ENCODE assay signal across 24 mouse cellular contexts in genomic region chr17:49051231-49051630, GRCm38 (mm10).
DNase-seq lines count a peak whose midpoint lies in the region; ATAC-seq and TF ChIP-seq lines count a peak whose summit lies in the region.
"Had no signal": no experiment of that assay in that cellular context is flagged by ENCODE, and none has a peak within 500 bp of the region (broad histone marks: within the 10 kb centered on the region; RNA-seq: fewer than 3 reads in every experiment).

No protein-coding gene starts in this region.

- no peak overlapping the region for H3K4me2 ChIP-seq in lung, embryonic 15.5 days
- H3K4me2 ChIP-seq: embryonic facial prominence, embryonic 15.5 days; heart, embryonic 12.5 days; hindbrain, embryonic 12.5 days; limb, embryonic 15.5 days; liver, embryonic 15.5 days; neural tube, embryonic 13.5 days had no signal

- no peak for TF ChIP-seq POLR2A in lung, adult 2 months (IDR thresholded peaks at IDR 0.05; ENCODE audit: borderline replicate concordance, extremely low read depth, low read depth, low read length)

- no peaks in the 10 kb centered on the region for H3K9me3 ChIP-seq in lung, embryonic 15.5 days
- H3K9me3 ChIP-seq: embryonic facial prominence, embryonic 15.5 days; forebrain, embryonic 10.5 days; hindbrain, embryonic 12.5 days; limb, embryonic 15.5 days; liver, embryonic 15.5 days; neural tube, embryonic 13.5 days had no signal

- no peak overlapping the region for H3K27ac ChIP-seq in lung, embryonic 15.5 days
- H3K27ac ChIP-seq: embryonic facial prominence, embryonic 15.5 days; forebrain, embryonic 10.5 days; gastrocnemius, adult 2 months; hindbrain, embryonic 12.5 days; layer of hippocampus, adult 2 months; limb, embryonic 15.5 days; liver, embryonic 15.5 days; neural tube, embryonic 13.5 days had no signal

- peak; percentile 14 for DNase-seq in adrenal gland, adult 8-10 months
- DNase-seq in adrenal gland, postnatal 4 days (ENCODE audit: low spot score in 2 of 2) = no peak
- DNase-seq in lung, adult 2 months = no peak
- DNase-seq in adrenal gland, postnatal 36 days = peak; percentile 22 to 31
- DNase-seq in kidney, postnatal 4 days = peak; percentile 37 to 51
- no peak for DNase-seq in B cell, adult 2 months
- DNase-seq: cerebellum, adult 11-12 months; cerebellum, postnatal 25 days; gastrocnemius, adult 2 months; heart, postnatal 14 days; layer of hippocampus, postnatal 36 days; midbrain, embryonic 14.5 days; thymus, postnatal 25 days had no signal

- H3K4me1 ChIP-seq in lung, embryonic 15.5 days = no peaks in the 10 kb centered on the region
- H3K4me1 ChIP-seq in lung, adult 2 months (ENCODE audit: control insufficient read depth, insufficient read depth, low read length) = no peaks in the 10 kb centered on the region
- H3K4me1 ChIP-seq: embryonic facial prominence, embryonic 15.5 days; forebrain, embryonic 10.5 days; heart, embryonic 12.5 days; hindbrain, embryonic 12.5 days; liver, embryonic 15.5 days; megakaryocyte, embryonic 14.5 days; neural tube, embryonic 13.5 days had no signal

- peak; percentile 83 for ATAC-seq in lung, embryonic 15.5 days (ENCODE audit: borderline replicate concordance, extremely low read depth, low FRiP score, low TSS enrichment)

- no peak overlapping the region for H3K9ac ChIP-seq in lung, embryonic 15.5 days
- H3K9ac ChIP-seq: embryonic facial prominence, embryonic 15.5 days; heart, embryonic 12.5 days; hindbrain, embryonic 12.5 days; limb, embryonic 15.5 days; liver, embryonic 15.5 days; neural tube, embryonic 13.5 days had no signal

- H3K36me3 ChIP-seq in lung, embryonic 15.5 days = no peaks in the 10 kb centered on the region
- H3K36me3 ChIP-seq: embryonic facial prominence, embryonic 15.5 days; forebrain, embryonic 10.5 days; heart, embryonic 12.5 days; hindbrain, embryonic 12.5 days; limb, embryonic 15.5 days; liver, embryonic 15.5 days; neural tube, embryonic 13.5 days had no signal

- H3K27me3 ChIP-seq in lung, embryonic 15.5 days = no peaks in the 10 kb centered on the region
- H3K27me3 ChIP-seq: CH12.LX; embryonic facial prominence, embryonic 15.5 days; hindbrain, embryonic 12.5 days; limb, embryonic 15.5 days; liver, embryonic 15.5 days; megakaryocyte, embryonic 14.5 days had no signal

- no peak for TF ChIP-seq CTCF in lung, adult 2 months (IDR thresholded peaks at IDR 0.05; ENCODE audit: insufficient read depth, low read length)

- 47% methylated on average over 11 of the region's 11 CpGs for WGBS in lung, embryonic 15.5 days
- WGBS in lung, adult 2 months = 73% methylated on average over 11 of the region's 11 CpGs

- no peak overlapping the region for H3K4me3 ChIP-seq in lung, embryonic 15.5 days
- no peak overlapping the region for H3K4me3 ChIP-seq in lung, adult 2 months (replicated peaks; ENCODE audit: extremely low read depth, low read depth, low read length)
- H3K4me3 ChIP-seq: embryonic facial prominence, embryonic 15.5 days; forebrain, embryonic 10.5 days; gastrocnemius, adult 2 months; heart, embryonic 12.5 days; hindbrain, embryonic 12.5 days; layer of hippocampus, adult 2 months; limb, embryonic 15.5 days; liver, embryonic 15.5 days; megakaryocyte, embryonic 14.5 days; neural tube, embryonic 13.5 days had no signal

Comparison
In these comparisons a context has a peak if more than half of its experiments do, and no peak if none do; other contexts are left out.
1. DNase-seq: peak in adrenal gland, adult 8-10 months (single experiment), adrenal gland, postnatal 36 days (2 of 2) and kidney, postnatal 4 days (2 of 2); none in adrenal gland, postnatal 4 days (0 of 2), lung, adult 2 months (single experiment) and B cell, adult 2 months (0 of 2).